ENCODE assay signal across 11 mouse cellular contexts in genomic region chr5:76763731-76764130, GRCm38 (mm10).
DNase-seq lines count a peak whose midpoint lies in the region; ATAC-seq and TF ChIP-seq lines count a peak whose summit lies in the region.
"Had no signal": no experiment of that assay in that cellular context is flagged by ENCODE, and none has a peak within 500 bp of the region (broad histone marks: within the 10 kb centered on the region; RNA-seq: fewer than 3 reads in every experiment).

No protein-coding gene starts in this region.

- H3K4me3 ChIP-seq in lung, embryonic 15.5 days, result no peak overlapping the region
- no peak overlapping the region for H3K4me3 ChIP-seq in lung, adult 2 months (replicated peaks; ENCODE audit: extremely low read depth, low read depth, low read length)
- no peak overlapping the region for H3K4me3 ChIP-seq in forebrain, embryonic 12.5 days (replicated peaks)
- no peak overlapping the region for H3K4me3 ChIP-seq in limb, embryonic 14.5 days (replicated peaks; ENCODE audit: low read length)
- H3K4me3 ChIP-seq in stomach, embryonic 16.5 days (replicated peaks; ENCODE audit: low read length), result no peak overlapping the region

- peak overlapping the region; percentile 16 for H3K27ac ChIP-seq in lung, embryonic 15.5 days
- H3K27ac ChIP-seq in forebrain, embryonic 12.5 days, result peak overlapping the region; percentile 74
- peak overlapping the region; percentile 48; the same call in 1 of the 2 replicates for H3K27ac ChIP-seq in limb, embryonic 14.5 days (replicated peaks; ENCODE audit: low read depth, low read length)
- H3K27ac ChIP-seq in stomach, embryonic 16.5 days (ENCODE audit: low read length), result no peak overlapping the region
- H3K27ac ChIP-seq: kidney, postnatal 0 days had no signal

- intact Hi-C loops in left cerebral cortex, postnatal 25 days (cut with DNase I), result no loop called here

- H3K27me3 ChIP-seq in lung, embryonic 15.5 days, result no peaks in the 10 kb centered on the region
- H3K27me3 ChIP-seq in forebrain, embryonic 12.5 days, result no peaks in the 10 kb centered on the region
- no peaks in the 10 kb centered on the region for H3K27me3 ChIP-seq in limb, embryonic 14.5 days (ENCODE audit: control insufficient read depth, insufficient read depth, low read length)
- H3K27me3 ChIP-seq in stomach, embryonic 16.5 days (ENCODE audit: control insufficient read depth, insufficient read depth, low read length), result no peaks in the 10 kb centered on the region
- H3K27me3 ChIP-seq: CH12.LX had no signal

- WGBS in lung, embryonic 15.5 days, result 42% methylated on average over 6 of the region's 6 CpGs
- 58% methylated on average over 6 of the region's 6 CpGs for WGBS in lung, adult 2 months
- 63% methylated on average over 6 of the region's 6 CpGs for WGBS in forebrain, embryonic 12.5 days
- 52% methylated on average over 6 of the region's 6 CpGs for WGBS in limb, embryonic 14.5 days
- WGBS in stomach, embryonic 16.5 days, result 31% methylated on average over 6 of the region's 6 CpGs

- ATAC-seq in lung, embryonic 15.5 days (ENCODE audit: borderline replicate concordance, extremely low read depth, low FRiP score, low TSS enrichment), result no peak
- ATAC-seq in forebrain, embryonic 12.5 days (ENCODE audit: low FRiP score), result no peak
- no peak for ATAC-seq in limb, embryonic 14.5 days (ENCODE audit: low FRiP score, low read depth)
- no peak for ATAC-seq in stomach, embryonic 16.5 days (ENCODE audit: insufficient read depth, low FRiP score)
- ATAC-seq in activated CD4-positive, CD25-positive, alpha-beta regulatory T cell, adult 4 months, result no peak

- peaks cover 24% of the 10 kb centered on the region for H3K4me1 ChIP-seq in lung, embryonic 15.5 days
- no peaks in the 10 kb centered on the region for H3K4me1 ChIP-seq in lung, adult 2 months (ENCODE audit: control insufficient read depth, insufficient read depth, low read length)
- H3K4me1 ChIP-seq in forebrain, embryonic 12.5 days, result peaks cover 35% of the 10 kb centered on the region
- H3K4me1 ChIP-seq in limb, embryonic 14.5 days (ENCODE audit: control insufficient read depth, insufficient read depth, low read length), result peaks cover 25% of the 10 kb centered on the region
- peaks cover 6% of the 10 kb centered on the region for H3K4me1 ChIP-seq in stomach, embryonic 16.5 days (ENCODE audit: control insufficient read depth, insufficient read depth, low read length)

- TF ChIP-seq POLR2A in lung, adult 2 months (IDR thresholded peaks at IDR 0.05; ENCODE audit: borderline replicate concordance, extremely low read depth, low read depth, low read length), result no peak
- no peak for TF ChIP-seq POLR2A in limb, embryonic 14.5 days (IDR thresholded peaks at IDR 0.05; ENCODE audit: borderline replicate concordance, extremely low read depth, insufficient read depth, insufficient read length)

- no peaks in the 10 kb centered on the region for H3K36me3 ChIP-seq in lung, embryonic 15.5 days
- H3K36me3 ChIP-seq in forebrain, embryonic 12.5 days (replicated peaks), result peaks cover 45% of the 10 kb centered on the region
- no peaks in the 10 kb centered on the region; the same call in none of the 2 replicates for H3K36me3 ChIP-seq in limb, embryonic 14.5 days (ENCODE audit: control insufficient read depth, insufficient read depth, low read length)
- H3K36me3 ChIP-seq in stomach, embryonic 16.5 days (ENCODE audit: control insufficient read depth, insufficient read depth, low read length), result no peaks in the 10 kb centered on the region

- H3K4me2 ChIP-seq in lung, embryonic 15.5 days, result peak overlapping the region; percentile 38
- H3K4me2 ChIP-seq in forebrain, embryonic 12.5 days, result peak overlapping the region; percentile 9; the same call in 1 of the 2 replicates
- H3K4me2 ChIP-seq in limb, embryonic 14.5 days (replicated peaks; ENCODE audit: low read depth, low read length, severe bottlenecking), result 0 out of 2 replicates have a peak overlapping the region, but pooled peaks have one; percentile 7
- H3K4me2 ChIP-seq in stomach, embryonic 16.5 days (ENCODE audit: low read depth, low read length), result peak overlapping the region; percentile 25

- no peak for DNase-seq in lung, adult 2 months
- DNase-seq in limb, embryonic 14.5 days (ENCODE audit: low spot score), result no peak
- DNase-seq in gastrocnemius, postnatal 10 days, result no peak
- no peak for DNase-seq in left cerebral cortex, postnatal 25 days (ENCODE audit: low spot score in 2 of 2)
- DNase-seq: gastrocnemius, postnatal 25 days had no signal

- H3K9ac ChIP-seq in lung, embryonic 15.5 days, result no peak overlapping the region
- no peak overlapping the region for H3K9ac ChIP-seq in forebrain, embryonic 12.5 days
- no peak overlapping the region for H3K9ac ChIP-seq in limb, embryonic 14.5 days (ENCODE audit: low read depth, low read length, severe bottlenecking)
- no peak overlapping the region for H3K9ac ChIP-seq in stomach, embryonic 16.5 days (ENCODE audit: low read length)

- no peak for TF ChIP-seq CTCF in lung, adult 2 months (IDR thresholded peaks at IDR 0.05; ENCODE audit: insufficient read depth, low read length)

- H3K9me3 ChIP-seq in lung, embryonic 15.5 days, result no peaks in the 10 kb centered on the region
- peaks cover 4% of the 10 kb centered on the region; the same call in 1 of the 2 replicates for H3K9me3 ChIP-seq in forebrain, embryonic 12.5 days
- H3K9me3 ChIP-seq in limb, embryonic 14.5 days (ENCODE audit: control insufficient read depth, low read length), result no peaks in the 10 kb centered on the region
- H3K9me3 ChIP-seq in stomach, embryonic 16.5 days (replicated peaks; ENCODE audit: control insufficient read depth, low read length), result no peaks in the 10 kb centered on the region
